Mouse (Mus musculus) CH12.LX (cell line): ENCODE measurements around the gene Prss8. TPM values are rescaled to one million over a fixed set of nuclear protein-coding genes. Genes with fewer than 3 reads are reported as not detected.

Experiments used
- DNase-seq: peaks from one replicate; pipeline ENCODE4 v3.0.0-alpha.2; 2013; ENCODE audit errors: extremely low read depth
- H3K27ac ChIP-seq: 2 replicates; pipeline ENCODE4 v1.5.1; 2012; ENCODE audit warnings: low read depth, mild to moderate bottlenecking, control low read depth, moderate library complexity; ENCODE audit not compliant: insufficient read depth
- H3K27me3 ChIP-seq: replicated peaks from 2 replicates; pipeline ENCODE3; 2012; ENCODE audit warnings: inconsistent platforms
- H3K36me3 ChIP-seq, 2 experiments: replicated peaks in 1 of 2; 2 replicates each; pipeline versions ENCODE3 to v1.6.1; 2012; ENCODE audit warnings: inconsistent platforms in 1 of 2, low read length in 1 of 2, mild to moderate bottlenecking in 1 of 2, mixed read lengths in 1 of 2, moderate library complexity in 1 of 2; ENCODE audit not compliant: control insufficient read depth in 1 of 2, insufficient read depth in 1 of 2
- H3K4me1 ChIP-seq, 2 experiments: 2 replicates each; pipeline ENCODE4 v1.6.1; 2012; ENCODE audit warnings: inconsistent platforms in 1 of 2, moderate library complexity in 1 of 2; ENCODE audit not compliant: insufficient read depth in 2 of 2, control insufficient read depth in 1 of 2
- H3K4me2 ChIP-seq: 2 replicates; pipeline ENCODE4 v1.6.1; 2012; ENCODE audit warnings: low read depth, mild to moderate bottlenecking, control low read depth; ENCODE audit not compliant: poor library complexity, insufficient read depth, severe bottlenecking
- H3K4me3 ChIP-seq, 3 experiments: fragments of 150-350 bp in 1 of 3; sonication (generic) in 1 of 3; replicated peaks in 1 of 3; 2 replicates each; pipeline versions ENCODE3 to v1.5.1; 2011 to 2012; ENCODE audit warnings: low read depth in 2 of 3, low read length in 2 of 3, mild to moderate bottlenecking in 2 of 3, moderate library complexity in 2 of 3, control low read depth in 1 of 3, improper control_type of control experiment in 1 of 3, inconsistent platforms in 1 of 3, mixed read lengths in 1 of 3; ENCODE audit not compliant: poor library complexity in 1 of 3
- H3K79me2 ChIP-seq: replicated peaks from 2 replicates; pipeline ENCODE4 v1.6.1; 2012; ENCODE audit warnings: mild to moderate bottlenecking, moderate library complexity; ENCODE audit not compliant: control insufficient read depth, poor library complexity, insufficient read depth, severe bottlenecking; ENCODE audit errors: extremely low read depth
- H3K9ac ChIP-seq: 2 replicates; pipeline ENCODE4 v1.6.1; 2012; ENCODE audit warnings: low read depth, mild to moderate bottlenecking, control low read depth, moderate library complexity; ENCODE audit not compliant: insufficient read depth
- H3K9me3 ChIP-seq: replicated peaks from 2 replicates; pipeline ENCODE3; 2012; ENCODE audit warnings: low read length, inconsistent platforms, mixed read lengths
- BHLHE40 ChIP-seq: IDR thresholded peaks from 2 replicates; pipeline ENCODE4 v1.6.1; 2011; ENCODE audit warnings: mild to moderate bottlenecking, low read depth, low read length, improper control_type of control experiment
- CHD1 ChIP-seq: IDR thresholded peaks from 2 replicates; pipeline ENCODE4 v1.6.1; 2012; ENCODE audit warnings: low read depth, low read length, improper control_type of control experiment, inconsistent platforms
- CHD2 ChIP-seq: IDR thresholded peaks from 2 replicates; pipeline ENCODE4 v1.6.1; 2011; ENCODE audit warnings: low read length, improper control_type of control experiment
- E2F4 ChIP-seq: IDR thresholded peaks from 2 replicates; pipeline ENCODE4 v1.6.1; 2011; ENCODE audit warnings: low read depth, low read length, improper control_type of control experiment; ENCODE audit not compliant: insufficient replicate concordance
- IRF4 ChIP-seq: IDR thresholded peaks from 2 replicates; pipeline ENCODE4 v1.6.1; 2014; ENCODE audit warnings: low read depth, mild to moderate bottlenecking, inconsistent platforms, low read length, improper control_type of control experiment
- KAT2A ChIP-seq: IDR thresholded peaks from 2 replicates; pipeline ENCODE4 v1.6.1; 2012; ENCODE audit warnings: low read length, improper control_type of control experiment, inconsistent platforms; ENCODE audit not compliant: insufficient replicate concordance
- MAX ChIP-seq: IDR thresholded peaks from 2 replicates; pipeline ENCODE4 v1.6.1; 2011; ENCODE audit warnings: low read length, improper control_type of control experiment
- MEF2A ChIP-seq: IDR thresholded peaks from 2 replicates; pipeline ENCODE4 v1.6.1; 2014; ENCODE audit warnings: low read depth, mild to moderate bottlenecking, inconsistent platforms, low read length, improper control_type of control experiment, borderline replicate concordance
- MXI1 ChIP-seq: IDR thresholded peaks from 2 replicates; pipeline ENCODE4 v1.6.1; 2011; ENCODE audit warnings: mild to moderate bottlenecking, low read depth, low read length, improper control_type of control experiment
- NELFE ChIP-seq: IDR thresholded peaks from 2 replicates; pipeline ENCODE4 v1.6.1; 2011; ENCODE audit warnings: low read depth, low read length, improper control_type of control experiment
- PAX5 ChIP-seq: IDR thresholded peaks from 2 replicates; pipeline ENCODE4 v1.6.1; 2012; ENCODE audit warnings: low read length, inconsistent platforms, mixed read lengths
- POLR2A ChIP-seq: IDR thresholded peaks from 2 replicates; pipeline ENCODE4 v1.6.1; 2011; ENCODE audit warnings: low read depth, mild to moderate bottlenecking, improper control_type of control experiment, low read length
- RAD21 ChIP-seq: IDR thresholded peaks from 2 replicates; pipeline ENCODE4 v1.6.1; 2011; ENCODE audit warnings: low read depth, mild to moderate bottlenecking, low read length, improper control_type of control experiment, moderate library complexity
- SIN3A ChIP-seq: IDR thresholded peaks from 2 replicates; pipeline ENCODE4 v1.6.1; 2012; ENCODE audit warnings: low read length, improper control_type of control experiment, inconsistent platforms
- UBTF ChIP-seq: IDR thresholded peaks from 2 replicates; pipeline ENCODE4 v1.6.1; 2012; ENCODE audit warnings: low read depth, mild to moderate bottlenecking, inconsistent platforms, low read length, improper control_type of control experiment, moderate library complexity
- USF1 ChIP-seq: IDR thresholded peaks from 2 replicates; pipeline ENCODE4 v1.6.1; 2014; ENCODE audit warnings: low read depth, mild to moderate bottlenecking, inconsistent platforms, low read length, improper control_type of control experiment
- USF2 ChIP-seq: conservative IDR thresholded peaks from 2 replicates; pipeline ENCODE4 v1.6.1; 2011; ENCODE audit warnings: low read depth, low read length, improper control_type of control experiment
- ZMIZ1 ChIP-seq: IDR thresholded peaks from 2 replicates; pipeline ENCODE4 v1.6.1; 2012; ENCODE audit warnings: low read depth, mild to moderate bottlenecking, inconsistent platforms, low read length, improper control_type of control experiment
- dilution Hi-C: fragments of 300-500 bp; cut with MboI; formaldehyde crosslinking; loops from 2 replicates; pipeline ENCODE4 v1.14.3; 2020; ENCODE audit warnings: low sequenced_read_pairs; ENCODE audit not compliant: extremely low pct_unique_long_range_greater_than_20kb, extremely low pct_ligation_motif_present
- in situ Hi-C: fragments of 300-500 bp; cut with MboI; formaldehyde crosslinking; loops from 3 replicates; pipeline ENCODE4 v1.14.3; 2019; ENCODE audit warnings: low sequenced_read_pairs, low pct_ligation_motif_present, low pct_unique_long_range_greater_than_20kb, mixed read lengths
- polyA plus RNA-seq: library from polyadenylated mRNA; unstranded; fragments of >175 nt; gene quantifications from 2 replicates; pipeline ENCODE4 v1.2.1, GENCODE M21; 2012; ENCODE audit warnings: low read depth; ENCODE audit not compliant: insufficient read length
- total RNA-seq, 2 experiments: library from RNA; depleted of rRNA; stranded (reverse); fragments of 300-350 nt in 1 of 2; fragments of >200 nt in 1 of 2; gene quantifications; 2 replicates each; pipeline ENCODE4 v1.2.3; 2012 to 2014

Gene Prss8
- total and polyA plus RNA-seq, 3 experiments = 0.08 TPM; not detected in 2

GRCm38 (mm10) chr7:127927726-127928125 is 2.2 kb downstream of the Prss8 start:
- Histone ChIP-seq H3K79me2 (no peaks in the 10 kb centered on the region), H3K4me3 (no peak overlapping the region), H3K4me1 (peaks cover 6 to 29% of the 10 kb centered on the region in 2 experiments), H3K9me3 (no peaks in the 10 kb centered on the region), H3K9ac (no peak overlapping the region), H3K27ac (no peak overlapping the region), H3K36me3 (peaks cover 19 to 53% of the 10 kb centered on the region in 2 experiments), H3K4me2 (no peak overlapping the region), H3K27me3 (no peaks in the 10 kb centered on the region)
- no peak for DNase-seq
- TF ChIP-seq KAT2A (no peak), USF1 (no peak), IRF4 (no peak), MAX (no peak), SIN3A (no peak), NELFE (no peak), CHD1 (no peak), MEF2A (no peak), UBTF (no peak), RAD21 (no peak), PAX5 (no peak), POLR2A (no peak), USF2 (no peak), CHD2 (no peak), E2F4 (no peak), BHLHE40 (no peak), ZMIZ1 (no peak)
- dilution Hi-C loops (no loop called here), in situ Hi-C loops (loop anchor here (10.0 kb wide), 1 partner anchor 1223 kb away; the partner anchor contains the start of gene Coro1a)

GRCm38 (mm10) chr7:127926846-127927245 is 3.1 kb downstream of the Prss8 start:
- DNase-seq = no peak
- Histone ChIP-seq H3K4me1 (peaks cover 5 to 29% of the 10 kb centered on the region in 2 experiments), H3K79me2 (no peaks in the 10 kb centered on the region), H3K9ac (no peak overlapping the region), H3K4me3 (no peak overlapping the region), H3K27ac (no peak overlapping the region), H3K27me3 (no peaks in the 10 kb centered on the region), H3K36me3 (peaks cover 19 to 54% of the 10 kb centered on the region in 2 experiments), H3K9me3 (no peaks in the 10 kb centered on the region), H3K4me2 (no peak overlapping the region)
- TF ChIP-seq MXI1 (no peak), UBTF (no peak)
- dilution Hi-C loops = no loop called here
- in situ Hi-C loops = loop anchor here (10.0 kb wide), 1 partner anchor 1222 kb away; the partner anchor contains the start of gene Coro1a
